Mouse (Mus musculus) CH12F3 (cell line): ENCODE data around the gene Nfkbid.

Source experiments
- in situ Hi-C: fragments of 300-500 bp; cut with MboI; formaldehyde crosslinking; loops from 2 replicates; pipeline ENCODE4 v1.14.3; 2020; ENCODE audit warnings: low sequenced_read_pairs

Gene Nfkbid

GRCm38 (mm10) chr7:30421175-30421889 lies at the start of gene Nfkbid:
TSS of gene Nfkbid (plus strand) at chr7:30421732.
- in situ Hi-C loops = loop anchor here (10.0 kb wide), 1 partner anchor 47 kb away; no protein-coding TSS in a partner anchor

- in situ Hi-C loops = loop anchor here (10.0 kb wide), 1 partner anchor 51 kb away; the partner anchor contains the start of gene Nfkbid
These were observed 48.0 kb upstream of the Nfkbid start for GRCm38 (mm10) chr7:30373501-30373962.

- in situ Hi-C loops = no loop called here
These were observed 41.5 kb upstream of the Nfkbid start for GRCm38 (mm10) chr7:30380061-30380460.

GRCm38 (mm10) chr7:30384106-30384505 lies 37.4 kb upstream of the Nfkbid start:
- in situ Hi-C loops = no loop called here

- in situ Hi-C loops = loop anchor here (5.0 kb wide), 1 partner anchor 34 kb away; no protein-coding TSS in a partner anchor
These were observed 28.6 kb upstream of the Nfkbid start for GRCm38 (mm10) chr7:30392746-30393520.

- in situ Hi-C loops = loop anchor here (5.0 kb wide), 1 partner anchor 34 kb away; no protein-coding TSS in a partner anchor
These were observed 27.9 kb upstream of the Nfkbid start for GRCm38 (mm10) chr7:30393631-30394030.

GRCm38 (mm10) chr7:30394379-30394778 lies 27.2 kb upstream of the Nfkbid start:
- in situ Hi-C loops = loop anchor here (5.0 kb wide), 1 partner anchor 33 kb away; no protein-coding TSS in a partner anchor

GRCm38 (mm10) chr7:30394871-30395270 lies 26.7 kb upstream of the Nfkbid start:
- in situ Hi-C loops = loop anchor here (5.0 kb wide), 1 partner anchor 32 kb away; no protein-coding TSS in a partner anchor

- in situ Hi-C loops = no loop called here
These were observed 21.9 kb upstream of the Nfkbid start for GRCm38 (mm10) chr7:30399671-30400070.

- in situ Hi-C loops = no loop called here
These were observed 19.2 kb upstream of the Nfkbid start for GRCm38 (mm10) chr7:30402343-30402742.

- in situ Hi-C loops = no loop called here
These were observed 12.9 kb upstream of the Nfkbid start for GRCm38 (mm10) chr7:30408639-30409038.

- in situ Hi-C loops = no loop called here
These were observed 11.7 kb upstream of the Nfkbid start for GRCm38 (mm10) chr7:30409789-30410188.

GRCm38 (mm10) chr7:30411023-30411422 lies 10.5 kb upstream of the Nfkbid start:
- in situ Hi-C loops = no loop called here

GRCm38 (mm10) chr7:30412735-30413147 lies 8.8 kb upstream of the Nfkbid start:
- in situ Hi-C loops = no loop called here

GRCm38 (mm10) chr7:30413596-30413995 lies 7.9 kb upstream of the Nfkbid start, which contains the start of gene Tyrobp:
TSS of gene Tyrobp (plus strand) at chr7:30413760.
- in situ Hi-C loops = no loop called here

- in situ Hi-C loops = no loop called here
These were observed 3.7 kb upstream of the Nfkbid start for GRCm38 (mm10) chr7:30417856-30418255.

- in situ Hi-C loops = loop anchor here (10.0 kb wide), 1 partner anchor 45 kb away; no protein-coding TSS in a partner anchor
These were observed 1.7 kb upstream of the Nfkbid start, which contains the start of gene Hcst for GRCm38 (mm10) chr7:30419561-30420499. TSS of gene Hcst (minus strand) at chr7:30419854.

GRCm38 (mm10) chr7:30420673-30421072 lies 859 bp upstream of the Nfkbid start:
- in situ Hi-C loops = loop anchor here (10.0 kb wide), 1 partner anchor 46 kb away; no protein-coding TSS in a partner anchor

GRCm38 (mm10) chr7:30421890-30422435 lies 431 bp downstream of the Nfkbid start:
- in situ Hi-C loops = loop anchor here (10.0 kb wide), 1 partner anchor 47 kb away; no protein-coding TSS in a partner anchor

- in situ Hi-C loops = loop anchor here (10.0 kb wide), 1 partner anchor 48 kb away; no protein-coding TSS in a partner anchor
These were observed 1.0 kb downstream of the Nfkbid start for GRCm38 (mm10) chr7:30422560-30422959.
